Mouse (Mus musculus) kidney, adult 9 months (tissue): ENCODE data around the gene Cd55b.
A peak's percentile ranks its signal among the peaks of the same experiment; 100 is the strongest.
"Not testable (repeated sequence)": the region's sequence is repeated elsewhere in the genome, so short reads cannot be mapped to it uniquely, and the experiment has no call there.

Experiments
- DNase-seq: peaks from one replicate; pipeline ENCODE4 v3.0.0; 2022

Gene Cd55b

GRCm38 (mm10) chr1:130422664-130423111 lies at the start of gene Cd55b:
Gene Cd55b, minus strand, starts transcription at chr1:130423009.
- no peak for DNase-seq

GRCm38 (mm10) chr1:130470074-130470473 lies 47.3 kb upstream of the Cd55b start:
- no peak for DNase-seq

DNA sequence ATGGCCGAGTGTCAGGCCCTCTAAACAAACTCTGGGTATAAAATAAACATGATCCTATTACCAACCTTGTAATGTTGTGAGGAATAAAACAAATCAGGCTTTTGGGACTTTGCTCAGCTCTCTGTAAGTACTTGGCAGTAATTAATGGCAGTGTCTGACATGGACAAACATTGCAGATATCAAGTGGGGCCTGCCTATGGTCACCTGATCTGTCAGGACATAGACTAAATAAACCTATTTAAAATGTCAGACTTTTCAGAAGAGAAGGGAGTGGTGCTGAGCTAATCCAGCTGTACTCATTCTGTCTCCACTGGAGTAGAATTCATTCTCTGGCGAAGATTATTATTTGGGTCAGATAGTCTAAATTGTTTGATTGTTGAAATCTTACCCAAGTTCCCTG lies 44.6 kb upstream of the Cd55b start:
- no peak for DNase-seq

DNA sequence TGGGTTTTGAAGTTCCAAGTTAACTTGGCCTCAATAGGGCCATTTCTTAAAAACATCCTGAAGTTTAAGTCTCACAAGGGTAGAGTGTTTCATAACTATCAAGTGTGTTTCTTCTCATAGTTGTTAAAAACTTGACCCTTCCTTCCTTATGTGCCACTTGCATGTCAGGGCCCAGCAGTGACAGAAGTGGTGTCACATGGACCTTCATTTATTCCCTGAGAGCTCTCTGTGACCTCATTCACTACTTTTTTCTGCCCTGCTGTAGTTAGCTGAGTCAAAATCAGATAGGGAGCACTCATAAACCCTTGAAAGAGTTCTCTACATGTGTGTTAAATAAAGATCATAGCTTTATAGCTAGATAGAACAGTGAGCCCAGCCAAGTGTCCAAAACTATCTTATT lies 41.4 kb upstream of the Cd55b start:
- no peak for DNase-seq

GRCm38 (mm10) chr1:130462867-130463266 lies 40.1 kb upstream of the Cd55b start:
- DNase-seq: no peak

DNA sequence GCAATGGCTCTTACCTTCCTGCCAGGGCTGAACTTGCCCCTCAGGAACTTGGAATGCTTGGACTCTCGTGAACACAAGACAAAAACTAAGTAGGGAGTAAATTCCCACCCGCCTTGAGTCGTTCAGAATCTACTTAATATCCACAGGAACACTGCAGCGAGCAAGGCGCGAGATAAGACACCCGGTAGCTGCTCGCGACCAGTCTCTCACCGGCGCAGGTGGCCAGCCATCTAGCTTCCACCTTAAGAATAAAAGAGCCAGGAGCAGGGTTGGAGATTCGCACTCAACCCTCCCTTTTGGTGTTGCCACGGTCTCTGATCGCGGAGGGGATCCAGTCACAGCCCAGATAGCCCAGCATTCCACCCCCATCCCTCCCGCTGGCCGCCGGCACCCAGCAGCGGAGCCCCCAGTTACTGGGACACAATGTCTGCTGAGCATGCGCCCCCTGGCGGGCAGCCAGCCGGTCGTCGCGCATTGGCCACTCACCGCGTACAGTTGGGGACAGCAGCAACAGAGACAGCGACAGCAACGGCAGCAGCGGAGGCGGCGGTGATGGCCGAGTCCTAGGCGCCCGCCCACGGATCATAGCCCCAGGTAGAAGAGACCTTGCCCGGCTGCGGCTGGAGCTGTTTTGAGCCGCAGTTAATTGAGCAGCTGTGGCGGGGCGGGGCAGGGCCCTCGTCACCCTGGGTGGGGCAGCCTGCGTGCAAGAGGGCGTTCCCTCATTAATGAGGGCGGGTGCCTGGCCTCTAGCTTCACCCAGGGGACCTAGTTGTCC lies 39.5 kb upstream of the Cd55b start, which contains the start of gene Cd55:
Gene Cd55 (minus strand): TSS at position 661 of the 778 bp plus-strand sequence.
- peak; percentile 78 for DNase-seq

- DNase-seq: no peak
Observed at GRCm38 (mm10) chr1:130455111-130455510, 32.3 kb upstream of the Cd55b start.

- not testable (repeated sequence) for DNase-seq
Observed at GRCm38 (mm10) chr1:130442930-130443329, 20.1 kb upstream of the Cd55b start.

DNA sequence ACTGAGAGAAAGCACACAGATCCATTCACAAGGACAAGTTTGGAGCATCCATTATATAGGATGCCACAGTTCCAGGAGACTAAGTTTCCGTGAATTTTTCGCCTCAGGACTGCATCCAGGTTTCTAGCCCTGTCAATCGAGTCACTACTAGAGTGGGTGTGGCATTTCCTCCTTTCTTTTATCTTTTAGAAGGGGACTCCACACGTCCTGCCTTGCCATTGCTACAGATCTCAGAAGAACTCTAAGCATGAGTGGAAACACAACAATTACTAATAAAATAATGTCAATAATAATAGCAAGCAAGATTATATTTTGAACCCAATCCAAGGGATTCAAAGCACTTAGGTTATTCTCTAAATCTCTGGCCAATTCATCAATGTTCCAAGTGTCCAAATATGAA lies 8.1 kb upstream of the Cd55b start:
- DNase-seq: no peak

DNA sequence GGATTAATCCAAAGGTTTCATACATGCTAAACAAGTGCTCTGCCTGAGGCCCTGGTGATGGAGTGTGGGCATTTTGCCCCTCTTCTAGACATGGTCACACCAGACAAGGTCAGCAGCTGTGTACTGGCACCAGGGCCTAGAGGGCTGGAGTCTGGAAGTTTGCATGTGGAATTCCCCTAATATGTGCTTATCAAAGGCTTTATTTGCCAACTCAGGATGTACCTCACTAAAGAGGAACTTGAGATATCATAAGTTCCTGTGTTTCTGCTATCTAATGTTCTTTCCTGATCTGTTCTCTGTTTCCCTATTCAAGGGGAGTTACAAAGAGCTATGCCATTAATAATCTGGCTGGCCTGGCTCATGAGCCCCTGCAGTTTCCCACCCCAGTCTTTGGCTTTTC lies 5.9 kb upstream of the Cd55b start:
- DNase-seq: not testable (repeated sequence)

- DNase-seq: not testable (repeated sequence)
Observed at GRCm38 (mm10) chr1:130427175-130427853, 4.5 kb upstream of the Cd55b start.

GRCm38 (mm10) chr1:130422033-130422432 lies 776 bp downstream of the Cd55b start:
- DNase-seq: not testable (repeated sequence)

DNA sequence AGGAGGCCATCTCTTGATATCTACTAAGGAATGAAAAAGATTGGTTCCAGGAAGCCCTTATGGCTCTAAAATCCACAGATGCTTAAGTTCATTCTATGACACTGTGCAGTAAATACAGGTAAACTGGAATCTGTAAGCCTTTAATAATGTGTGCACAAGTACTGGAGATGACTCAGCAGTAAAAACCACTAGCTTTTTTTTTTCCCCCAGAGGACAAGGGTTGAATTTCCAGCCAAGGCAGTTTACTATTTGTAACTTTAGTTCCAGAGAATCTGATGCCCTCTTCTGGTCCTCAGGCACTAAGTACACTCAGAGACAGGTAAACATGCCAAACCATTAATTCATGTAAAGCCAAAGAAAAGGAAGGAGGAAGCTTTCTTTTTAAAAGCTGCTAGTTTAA lies 25.7 kb downstream of the Cd55b start:
- peak; percentile 61 for DNase-seq

- DNase-seq: not testable (repeated sequence)
Observed at GRCm38 (mm10) chr1:130387282-130387681, 35.5 kb downstream of the Cd55b start.

DNA sequence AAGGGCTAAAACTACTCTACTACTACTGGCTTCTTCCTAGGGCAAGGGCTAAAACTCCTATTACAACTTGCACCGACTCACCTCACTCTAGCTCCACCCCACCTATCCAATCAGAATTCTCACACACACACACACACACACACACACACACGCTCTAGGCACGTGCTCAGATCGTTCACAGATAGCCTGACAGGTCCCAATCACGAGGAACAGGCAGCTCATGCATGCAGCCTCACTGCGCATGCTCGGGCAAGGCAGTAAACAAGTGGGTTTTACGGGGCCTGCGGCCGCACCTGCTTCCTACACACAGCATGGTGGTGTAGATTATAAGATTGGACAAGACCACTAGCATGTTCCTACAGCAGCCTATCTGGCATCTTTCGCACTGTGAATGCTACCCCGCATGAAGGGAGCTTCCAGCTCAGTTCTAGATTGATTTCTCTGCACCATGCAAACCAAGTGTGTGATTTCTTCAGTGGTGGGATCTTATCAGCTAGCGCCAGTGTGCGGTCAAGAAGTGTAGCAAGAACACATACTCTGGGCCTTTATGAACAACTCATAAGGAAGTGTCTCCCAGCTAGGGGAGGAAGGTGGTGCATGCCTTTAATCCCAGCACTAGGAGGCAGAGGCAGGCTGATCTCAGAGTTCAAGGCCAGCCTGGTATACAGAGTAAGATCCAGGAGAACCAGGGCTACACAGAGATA lies 44.9 kb downstream of the Cd55b start:
- DNase-seq: no peak

DNA sequence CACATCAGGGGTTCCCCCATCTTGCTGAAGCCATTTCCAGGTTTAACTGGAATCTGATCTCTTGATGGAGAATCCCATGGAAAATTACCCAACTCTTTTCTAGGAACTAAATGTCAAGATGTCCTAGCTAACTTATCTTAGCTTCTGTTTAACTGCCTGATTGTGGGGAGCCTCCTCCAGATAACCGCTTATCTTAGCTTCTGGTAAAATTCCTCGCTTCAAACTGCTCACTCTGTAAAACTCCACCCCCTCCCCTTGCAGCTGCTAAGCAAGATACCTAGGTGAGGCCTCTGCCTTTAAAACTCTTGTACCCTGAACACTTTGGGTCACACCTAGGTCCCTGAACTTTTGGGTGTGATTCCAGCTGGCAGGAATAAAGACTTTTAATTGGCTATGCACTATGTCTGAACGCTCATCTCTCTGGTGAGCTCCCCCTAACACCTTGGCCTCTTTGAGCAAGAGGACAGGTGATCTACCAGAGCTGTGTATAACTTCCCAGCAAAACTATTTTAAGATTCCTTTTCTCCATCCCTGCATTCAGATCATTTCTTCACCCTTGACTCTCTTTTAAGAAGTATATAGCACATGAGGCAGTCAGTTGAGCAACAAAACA lies 48.5 kb downstream of the Cd55b start:
- DNase-seq: no peak

- no peak for DNase-seq
Observed at GRCm38 (mm10) chr1:130373398-130374083, 49.3 kb downstream of the Cd55b start.

DNA sequence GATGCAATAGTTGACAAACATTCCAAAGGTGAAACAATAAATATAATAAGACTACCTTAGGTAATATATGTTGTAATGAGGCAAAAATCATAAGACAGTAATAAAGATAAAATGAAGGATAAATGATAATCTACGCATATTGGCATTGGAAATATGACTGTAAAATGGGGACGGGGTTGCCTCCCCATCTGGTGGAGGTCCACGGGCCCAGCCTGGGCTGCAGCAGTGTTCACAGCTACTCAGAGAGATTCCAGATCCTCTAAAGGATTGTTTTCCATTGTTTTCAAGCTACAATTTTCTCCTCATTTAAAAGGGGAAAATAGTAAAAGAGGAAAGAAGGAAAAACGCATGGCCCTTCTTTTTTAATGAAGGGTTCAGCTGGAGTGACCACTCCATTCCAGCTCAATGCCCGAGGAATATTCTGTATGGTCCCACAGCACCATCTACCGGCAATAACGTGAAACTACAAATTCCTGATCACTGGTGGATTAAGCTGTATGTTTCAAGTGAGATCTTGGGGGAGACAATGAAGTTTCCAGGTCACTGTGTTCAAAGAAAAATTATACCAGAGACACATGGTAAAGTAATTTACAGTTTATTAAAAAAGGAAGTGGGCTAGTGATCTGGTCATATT lies 50.8 kb downstream of the Cd55b start:
- DNase-seq: peak; percentile 61

- DNase-seq: no peak
Observed at GRCm38 (mm10) chr1:130371291-130371690, 51.5 kb downstream of the Cd55b start.

GRCm38 (mm10) chr1:130350077-130350635 lies 72.7 kb downstream of the Cd55b start:
- DNase-seq: peak; percentile 24

- no peak for DNase-seq
Observed at GRCm38 (mm10) chr1:130342429-130342828, 80.4 kb downstream of the Cd55b start.
